Mouse (Mus musculus): ENCODE measurements around the gene Det1. TPM values are rescaled to one million over a fixed set of nuclear protein-coding genes. Genes with fewer than 3 reads are reported as not detected.

Det1 gene
- 1 to 10 TPM; 7.0 to 7.6 TPM for total RNA-seq (2021)

GRCm38 (mm10) chr7:78846737-78847434, at the start of gene Det1:
TSS of gene Det1 (minus strand) at chr7:78847263.
- DNase-seq: peak; percentile 89 to 90

GRCm38 (mm10) chr7:78895653-78896333, 48.7 kb upstream of the Det1 start, which contains the start of gene Aen:
TSS of gene Aen (plus strand) at chr7:78895854.
- DNase-seq: peak; percentile 95

- no peak for DNase-seq
These were observed 48.1 kb upstream of the Det1 start for GRCm38 (mm10) chr7:78895021-78895652.

GRCm38 (mm10) chr7:78893917-78894316, 46.9 kb upstream of the Det1 start:
- no peak for DNase-seq

- DNase-seq: peak; percentile 85 to 86
These were observed 43.6 kb upstream of the Det1 start for GRCm38 (mm10) chr7:78890641-78891040.

DNA sequence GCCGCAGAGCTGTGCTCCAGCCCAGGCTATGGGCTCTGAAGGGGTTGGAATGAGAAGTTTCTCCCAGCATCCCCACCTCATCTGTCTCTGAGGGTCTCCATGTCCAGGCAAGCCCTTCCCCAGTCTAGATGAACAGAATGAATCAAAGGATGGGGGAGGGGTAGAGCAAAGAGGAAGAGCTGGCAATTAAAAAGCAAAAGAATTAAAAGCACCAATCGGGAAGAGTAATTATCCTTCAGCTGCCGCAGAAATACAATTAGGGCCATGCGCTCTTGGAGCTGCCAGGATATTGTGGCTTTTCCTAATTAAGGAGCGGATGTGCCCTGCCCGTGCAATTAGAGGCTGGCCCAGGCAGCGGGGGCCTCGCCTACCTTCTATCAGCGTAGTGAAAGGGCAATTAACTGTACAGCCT, 40.4 kb upstream of the Det1 start:
- no peak for DNase-seq

- no peak for DNase-seq
These were observed 39.4 kb upstream of the Det1 start for GRCm38 (mm10) chr7:78886496-78886895.

- no peak for DNase-seq
These were observed 38.3 kb upstream of the Det1 start for GRCm38 (mm10) chr7:78885404-78885803.

- peak in 1 of 2 experiments; percentile 42 for DNase-seq
These were observed 37.1 kb upstream of the Det1 start for GRCm38 (mm10) chr7:78884139-78884538.

- DNase-seq: no peak
These were observed 36.6 kb upstream of the Det1 start for GRCm38 (mm10) chr7:78883726-78884060.

- DNase-seq: no peak
These were observed 36.1 kb upstream of the Det1 start for GRCm38 (mm10) chr7:78883016-78883725.

GRCm38 (mm10) chr7:78882469-78882837, 35.4 kb upstream of the Det1 start:
- DNase-seq: peak; percentile 62 to 66

GRCm38 (mm10) chr7:78881607-78882468, 34.8 kb upstream of the Det1 start:
- DNase-seq: no peak

DNA sequence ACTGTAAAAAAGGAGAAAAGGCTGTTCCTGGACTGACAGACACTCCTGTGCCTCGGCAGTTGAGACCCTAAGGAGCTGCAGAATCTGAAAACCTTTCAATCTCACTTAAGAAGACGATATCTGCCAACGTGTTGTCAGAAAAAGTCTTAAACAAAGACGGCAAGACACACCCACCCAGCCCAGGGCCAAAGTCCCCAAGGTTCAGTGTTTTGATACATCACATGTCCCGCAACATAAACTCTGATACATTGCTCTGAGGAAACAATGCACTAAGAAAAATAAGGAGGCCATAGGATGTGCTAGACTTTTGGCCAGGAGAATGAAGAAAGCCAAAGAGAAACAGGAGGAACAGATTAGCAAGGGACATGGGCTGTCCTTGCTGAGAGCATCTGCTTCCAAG, 25.8 kb upstream of the Det1 start:
- DNase-seq: no peak

DNA sequence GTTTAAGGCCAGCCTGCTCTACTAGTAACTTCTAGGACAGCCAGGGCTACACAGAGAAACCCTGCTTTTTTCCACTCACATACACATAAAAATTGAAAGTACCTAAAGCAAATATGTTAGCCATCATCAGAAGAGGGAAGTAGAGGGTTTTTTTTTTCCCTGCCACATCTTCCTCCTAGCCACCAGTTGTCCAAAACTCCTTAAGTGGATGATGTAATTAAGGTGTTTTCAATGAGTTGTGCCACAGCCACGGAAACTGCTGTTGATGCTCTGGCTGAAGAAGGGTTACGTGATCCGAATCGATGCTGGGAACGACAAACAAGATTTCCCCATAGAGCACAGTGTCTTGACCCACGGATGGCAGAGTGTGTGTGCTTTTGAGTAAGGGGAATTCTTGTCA, 25.3 kb upstream of the Det1 start:
- DNase-seq: no peak

- no peak for DNase-seq
These were observed 21.7 kb upstream of the Det1 start for GRCm38 (mm10) chr7:78868731-78869130.

DNA sequence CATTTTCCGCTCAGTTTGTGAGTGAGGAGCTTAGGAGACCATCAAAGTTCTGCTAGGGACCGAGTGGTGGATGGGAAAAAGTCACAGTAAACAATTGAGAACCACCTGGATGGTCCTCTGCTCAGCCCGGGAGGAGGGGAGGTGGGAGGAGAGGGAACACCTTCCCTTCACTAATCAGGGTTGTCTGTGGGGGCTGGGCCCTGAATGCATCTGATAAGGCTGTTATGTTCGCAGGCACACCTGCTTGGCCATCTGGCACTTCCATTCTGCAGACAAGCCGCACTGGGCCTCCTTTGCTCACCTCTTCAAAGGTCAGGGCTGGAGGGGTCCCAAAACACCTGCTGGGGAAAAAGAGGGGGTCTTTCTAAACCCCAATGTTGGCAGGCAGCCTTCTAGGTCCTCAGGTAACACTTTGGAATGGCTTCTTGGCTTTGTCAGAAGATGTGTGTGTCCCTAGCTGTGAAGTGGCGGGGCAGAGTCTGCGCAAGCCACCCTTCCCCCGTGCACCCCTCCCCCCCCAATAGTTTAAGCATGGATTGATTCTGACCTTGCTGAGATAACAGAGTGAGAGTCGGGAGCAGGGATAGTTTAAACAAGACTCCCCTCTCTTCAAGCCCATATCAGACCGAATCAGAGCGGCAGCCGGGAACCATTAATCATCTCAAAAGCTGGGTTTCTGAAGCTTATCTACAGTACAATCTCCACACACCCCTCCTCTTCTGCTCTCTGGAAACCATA, 18.3 kb upstream of the Det1 start:
- DNase-seq: no peak

- DNase-seq: no peak
These were observed 17.4 kb upstream of the Det1 start for GRCm38 (mm10) chr7:78864446-78864802.

DNA sequence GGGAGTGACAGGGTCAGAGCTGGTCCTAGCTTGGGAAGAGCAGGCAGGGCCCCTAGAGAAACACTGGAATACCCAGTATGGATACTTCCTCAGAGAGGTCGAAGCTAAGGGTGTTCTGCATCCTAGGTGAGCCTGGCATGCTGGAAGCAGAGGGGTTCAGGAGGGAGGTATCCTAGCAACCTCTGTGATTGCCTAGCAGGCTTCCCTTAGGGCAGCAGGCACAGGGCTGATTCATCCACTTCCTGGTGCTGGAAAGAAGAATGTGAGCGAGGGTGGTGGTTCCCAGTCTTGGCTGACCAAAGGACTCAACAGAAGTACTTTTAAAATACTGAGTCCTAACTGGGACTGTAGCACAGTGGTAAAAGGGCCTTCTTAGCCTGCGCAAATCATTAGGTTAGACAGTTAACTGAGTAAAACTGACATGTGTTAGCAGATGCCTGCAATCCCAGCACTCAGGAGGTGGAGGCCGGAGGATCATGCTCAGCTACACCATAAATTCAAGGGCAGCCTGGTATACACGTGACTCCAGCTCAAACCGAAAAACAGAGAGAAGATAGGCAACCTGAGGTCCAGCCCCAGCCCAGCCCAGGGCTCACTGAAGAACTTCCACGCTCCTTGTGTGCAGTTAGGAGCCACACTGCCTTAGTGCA, 16.9 kb upstream of the Det1 start:
- DNase-seq: no peak

DNA sequence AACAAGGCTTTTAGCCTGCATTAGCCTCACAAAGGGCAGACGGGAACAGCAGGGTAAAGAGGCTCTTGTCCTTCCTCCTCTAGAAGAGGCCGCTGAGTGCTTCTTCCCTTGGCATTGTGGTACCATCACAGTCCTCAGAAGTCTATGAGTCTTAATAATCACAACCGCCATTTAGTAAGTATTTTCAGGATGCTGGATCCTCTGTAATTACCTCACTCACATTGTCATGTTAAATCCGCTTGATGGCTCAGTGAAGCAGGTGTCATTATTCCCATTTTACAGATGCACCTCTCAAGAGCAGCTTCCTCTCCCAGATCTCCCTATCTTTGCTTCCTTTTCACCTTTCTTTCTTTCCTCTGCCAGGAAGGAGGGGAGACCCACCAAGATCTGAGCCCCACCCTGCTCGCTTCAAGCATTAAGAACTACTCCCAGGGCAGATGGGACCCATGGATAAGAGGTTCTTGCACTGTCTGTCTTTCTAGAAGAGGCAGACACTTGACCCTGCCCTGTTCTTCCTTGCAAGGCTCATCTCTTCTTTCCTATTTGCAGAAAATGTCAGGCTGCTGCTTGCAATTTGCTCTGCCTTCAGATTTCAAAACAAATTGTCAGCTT, 8.1 kb upstream of the Det1 start:
- no peak for DNase-seq

DNA sequence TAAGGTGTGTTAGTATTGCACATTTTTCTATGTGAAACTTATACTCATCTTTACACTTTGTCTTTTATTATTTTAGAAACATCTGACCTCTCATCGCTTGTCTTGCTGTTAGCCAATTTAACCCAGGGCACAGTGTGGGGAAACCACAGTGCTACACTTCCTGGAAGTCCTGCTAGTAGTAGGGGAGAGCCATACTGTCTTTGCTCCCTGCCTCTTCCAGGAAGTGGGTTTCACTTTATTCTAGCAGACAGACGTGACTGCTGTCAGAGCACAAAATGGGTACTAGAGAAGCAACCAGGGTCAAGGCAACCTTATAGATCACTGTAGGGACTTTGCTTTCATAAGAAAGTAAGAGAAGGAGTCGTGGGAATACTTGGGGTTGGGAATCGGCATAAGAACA, 7.0 kb upstream of the Det1 start:
- DNase-seq: no peak

All from layer of hippocampus, postnatal 36 days (tissue).